Mouse (Mus musculus): Measurements from ENCODE around the gene Golph3.

DNA sequence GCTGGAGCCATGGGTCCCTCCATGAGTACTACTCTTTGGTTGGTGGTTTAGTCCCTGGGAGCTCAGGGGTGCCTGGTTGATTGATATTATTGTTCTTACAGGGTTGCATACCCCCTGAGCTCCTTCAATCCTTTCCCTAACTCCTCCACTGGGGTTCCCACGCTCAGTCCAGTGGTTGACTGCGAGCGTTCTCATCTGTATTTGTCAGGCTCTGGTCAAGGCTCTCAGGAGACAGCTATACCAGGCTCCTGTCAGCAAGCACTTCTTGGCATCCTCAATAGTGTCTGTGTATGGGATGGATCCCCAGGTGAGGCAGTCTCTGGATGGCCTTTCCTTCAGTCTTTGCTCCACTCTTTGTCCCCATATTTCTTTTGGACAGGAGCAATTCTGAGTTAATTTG is 25.7 kb downstream of the Golph3 start:
- no peak for TF ChIP-seq CTCF (IDR thresholded peaks at IDR 0.05; ENCODE audit: low read depth)
- TF ChIP-seq EP300 (IDR thresholded peaks at IDR 0.05; ENCODE audit: low read depth) = no peak

Data from heart, postnatal 0 days (tissue).